Mouse (Mus musculus): ENCODE results near the gene Mafb.

Gene Mafb

GRCm38 (mm10) chr2:160363201-160363600 lies 3.7 kb downstream of the Mafb start:
- no peak for DNase-seq

- no peak for DNase-seq
Observed at GRCm38 (mm10) chr2:160361442-160362121, 5.3 kb downstream of the Mafb start.

- no peak for DNase-seq
Observed at GRCm38 (mm10) chr2:160360234-160360874, 6.5 kb downstream of the Mafb start.

GRCm38 (mm10) chr2:160358896-160359295 lies 8.0 kb downstream of the Mafb start:
- no peak for DNase-seq

DNA sequence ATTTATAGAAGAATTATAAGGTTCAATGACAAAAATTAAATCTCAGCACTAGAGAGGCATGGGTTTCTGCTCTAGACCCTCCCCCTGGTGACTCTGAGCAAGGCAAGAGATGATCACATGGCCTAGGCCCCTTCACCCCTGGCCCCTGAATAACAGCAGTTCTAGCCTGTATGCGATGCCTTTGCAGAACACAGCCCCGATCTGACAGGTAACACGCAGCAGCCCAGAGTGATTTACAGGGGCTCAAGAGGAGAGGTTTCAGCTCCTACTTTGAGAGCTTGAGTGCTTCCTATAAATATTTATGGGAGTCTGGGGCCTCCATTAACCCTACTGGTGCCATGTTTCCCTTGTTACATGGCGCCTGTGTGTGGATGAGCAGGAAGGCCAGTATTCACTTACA lies 9.4 kb downstream of the Mafb start:
- no peak for DNase-seq

- DNase-seq: no peak
Observed at GRCm38 (mm10) chr2:160356132-160356531, 10.7 kb downstream of the Mafb start.

DNA sequence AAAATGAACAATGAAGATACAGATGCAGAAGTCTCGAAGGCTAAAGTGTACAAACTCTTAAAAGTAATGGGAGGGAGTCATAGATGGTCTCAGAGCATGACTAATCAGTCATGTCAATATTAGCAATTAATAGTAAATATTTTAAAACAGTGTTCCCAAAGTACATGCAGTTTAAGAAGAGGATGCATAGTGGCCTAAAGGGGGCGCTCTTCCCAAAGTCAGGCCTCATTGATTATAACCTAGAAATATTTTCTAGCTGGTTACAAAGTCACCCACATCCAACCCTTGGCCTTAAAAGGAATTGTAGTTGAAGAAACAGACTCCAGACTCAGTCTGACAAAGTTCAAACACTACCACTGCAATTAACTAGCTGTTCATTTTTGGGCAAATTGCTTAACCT lies 12.5 kb downstream of the Mafb start:
- no peak for DNase-seq

DNA sequence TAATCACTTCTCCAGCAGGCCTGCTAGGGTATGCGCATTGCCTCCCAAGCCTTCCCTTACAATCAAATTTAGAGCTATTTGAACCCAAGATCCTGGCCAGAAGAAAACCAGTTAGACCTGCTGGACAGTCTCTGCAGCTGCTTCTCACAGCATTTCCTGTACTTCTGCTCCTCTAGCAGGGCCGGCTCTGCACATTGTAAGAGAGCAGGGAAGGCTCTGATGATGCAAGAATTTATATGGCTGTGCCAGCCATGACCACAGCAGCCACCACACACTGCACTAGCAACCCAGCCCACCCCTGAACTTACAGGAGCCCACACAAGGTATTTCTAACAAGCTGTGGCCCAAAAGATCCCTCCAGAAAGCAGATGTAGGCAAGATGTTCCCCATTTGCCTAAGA lies 13.3 kb downstream of the Mafb start:
- no peak for DNase-seq

DNA sequence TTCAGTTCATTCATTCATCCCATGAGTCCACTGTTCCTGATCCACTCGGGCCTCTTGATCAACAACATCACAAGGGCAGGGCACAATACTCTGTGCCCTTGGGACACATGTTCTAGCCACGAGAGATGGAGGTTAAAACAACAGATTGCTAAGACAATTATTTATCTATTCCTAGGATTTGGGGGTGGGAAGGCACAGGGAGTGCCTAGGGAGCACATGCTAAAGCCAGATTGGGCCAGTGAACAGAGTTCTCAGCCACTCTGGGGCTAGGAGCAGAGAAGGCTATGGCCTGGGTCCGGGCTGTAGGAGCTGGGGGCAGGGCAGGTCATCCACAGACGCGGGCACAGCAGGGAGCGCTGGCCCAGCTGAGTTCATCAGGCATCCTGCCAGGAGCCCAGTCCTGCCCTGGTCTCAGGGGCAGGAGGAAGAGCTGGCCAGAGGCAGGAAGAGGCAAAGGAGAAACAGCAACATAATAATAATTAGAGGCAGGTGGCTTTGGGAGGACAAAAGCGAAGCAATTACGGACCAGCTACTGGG lies 15.8 kb downstream of the Mafb start:
- peak; percentile 78 for DNase-seq

DNA sequence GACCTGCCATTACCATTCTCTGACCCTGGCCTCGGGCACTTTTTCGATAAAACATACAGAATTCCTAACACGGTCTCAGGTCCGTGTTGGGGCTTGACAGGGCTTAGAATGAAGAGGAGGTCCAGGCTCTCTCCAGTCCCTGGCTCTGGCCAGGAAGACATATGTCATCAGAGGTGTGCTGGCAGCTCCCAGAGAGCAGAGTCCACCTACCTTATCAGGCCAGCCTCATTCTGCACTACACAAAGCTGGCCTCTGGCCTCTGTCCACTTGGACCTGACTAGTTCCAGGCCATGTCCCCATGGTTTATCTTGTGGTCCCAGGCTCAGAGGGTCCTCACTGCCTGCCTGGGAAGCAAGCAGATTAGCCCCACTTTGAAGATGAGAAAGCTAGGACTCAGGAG lies 17.3 kb downstream of the Mafb start:
- no peak for DNase-seq

GRCm38 (mm10) chr2:160348796-160349195 lies 18.1 kb downstream of the Mafb start:
- no peak for DNase-seq

DNA sequence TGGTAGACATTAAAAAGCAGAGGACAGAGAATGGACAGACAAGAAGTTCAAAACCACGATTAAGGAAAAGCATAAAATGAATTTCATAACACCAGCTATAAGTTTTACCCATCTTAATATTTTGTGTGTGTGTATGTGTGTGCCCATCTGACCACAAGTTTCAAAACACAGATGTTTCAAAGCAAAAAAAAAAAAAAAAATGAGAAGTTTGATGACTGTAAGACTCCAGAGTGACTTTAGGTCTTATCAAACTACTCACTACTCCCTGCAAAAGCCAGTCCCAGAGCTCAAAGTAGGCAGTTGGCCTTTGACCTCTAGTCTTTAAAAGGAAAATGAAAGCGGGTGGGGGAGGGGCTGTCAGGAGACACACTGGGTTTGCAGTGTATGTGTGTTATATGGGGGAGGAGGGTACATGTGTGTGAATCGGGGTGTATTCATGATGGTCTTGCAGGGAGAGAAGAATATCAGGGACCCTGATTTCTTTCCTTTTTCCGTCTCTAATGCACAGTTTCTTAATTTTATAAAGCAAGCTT lies 18.7 kb downstream of the Mafb start:
- DNase-seq: no peak

GRCm38 (mm10) chr2:160345644-160346043 lies 21.2 kb downstream of the Mafb start:
- no peak for DNase-seq

GRCm38 (mm10) chr2:160340121-160340520 lies 26.7 kb downstream of the Mafb start:
- DNase-seq: no peak

- no peak for DNase-seq
Observed at GRCm38 (mm10) chr2:160339595-160339994, 27.3 kb downstream of the Mafb start.

DNA sequence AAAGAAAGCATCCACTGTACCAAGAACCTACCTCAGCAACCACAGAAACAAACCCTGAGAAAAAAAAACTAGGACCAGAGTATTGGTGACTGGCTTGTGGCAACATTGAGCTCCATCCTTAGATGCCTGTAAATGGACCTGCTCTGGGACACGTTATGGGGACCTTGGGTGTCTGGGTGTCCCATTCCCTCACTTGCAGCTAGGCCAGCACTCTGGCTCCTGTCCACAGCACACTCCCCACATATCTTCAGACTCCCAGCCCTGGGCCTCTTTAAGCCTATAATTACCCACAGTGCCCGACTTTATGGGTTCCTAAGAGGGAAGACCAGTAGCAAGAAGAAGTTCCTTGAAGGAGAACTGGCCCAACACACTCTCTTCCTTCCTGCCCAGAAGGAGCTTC lies 30.8 kb downstream of the Mafb start:
- DNase-seq: no peak

- DNase-seq: no peak
Observed at GRCm38 (mm10) chr2:160335043-160335442, 31.8 kb downstream of the Mafb start.

- peak; percentile 40 for DNase-seq
Observed at GRCm38 (mm10) chr2:160334111-160334661, 32.7 kb downstream of the Mafb start, which contains the start of gene Gm826. Gene Gm826, minus strand, starts transcription at chr2:160334162.

DNA sequence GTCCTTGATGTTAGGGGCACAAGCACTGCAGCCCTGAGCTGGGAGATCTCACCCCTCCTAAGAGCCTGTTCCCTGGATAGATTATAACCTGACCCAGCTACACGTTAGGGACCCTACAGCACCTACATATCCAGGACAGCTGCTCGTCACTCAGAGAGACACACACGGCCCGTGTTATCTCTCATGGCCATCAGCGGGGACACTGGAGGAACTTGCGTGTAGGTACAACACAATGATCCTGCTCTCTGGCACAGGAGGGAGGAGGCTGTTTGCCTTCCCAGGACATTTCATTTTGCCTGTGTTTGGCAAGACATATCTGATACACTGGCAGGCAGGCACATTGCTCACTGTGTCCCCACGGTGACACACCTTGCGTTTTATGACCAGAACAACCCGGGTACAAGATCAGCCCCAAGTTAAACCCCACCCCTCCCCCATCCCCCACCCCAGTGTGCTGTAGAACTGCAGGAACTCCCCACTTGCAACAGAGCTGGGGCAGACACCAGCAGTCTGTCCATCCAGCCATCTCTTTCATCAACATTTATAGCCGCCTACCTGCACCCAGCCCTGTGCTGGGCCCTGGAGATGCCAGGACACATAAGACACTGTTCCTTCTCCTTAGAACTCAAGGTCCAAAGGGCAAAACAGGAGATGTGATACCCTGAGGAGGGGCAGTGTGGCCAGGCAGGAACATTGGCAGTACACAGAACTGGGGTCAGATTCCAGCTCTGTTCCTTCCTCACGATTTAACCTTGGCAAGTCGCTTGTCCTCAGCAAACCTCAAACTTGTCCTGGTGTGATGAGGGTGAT lies 34.1 kb downstream of the Mafb start:
- DNase-seq: no peak

GRCm38 (mm10) chr2:160328886-160329285 lies 38.0 kb downstream of the Mafb start:
- no peak for DNase-seq

DNA sequence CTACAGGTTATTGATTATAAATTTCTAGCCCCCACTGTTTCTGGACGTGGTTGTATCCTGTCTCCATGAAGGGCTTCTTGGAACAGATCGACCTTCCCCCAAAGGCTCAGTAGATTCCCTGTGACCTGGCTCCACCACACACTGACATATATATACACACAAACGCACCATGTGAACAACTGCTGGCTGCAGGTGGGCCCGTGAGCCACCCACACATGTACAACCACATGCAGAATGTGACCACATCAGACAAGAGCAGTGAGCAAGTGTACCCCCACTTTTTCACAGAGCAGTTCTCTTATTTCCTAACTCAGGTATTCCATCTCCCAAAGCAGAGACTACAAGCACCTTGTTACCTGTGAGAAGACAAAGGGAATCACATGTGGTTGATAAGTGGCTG lies 39.1 kb downstream of the Mafb start:
- DNase-seq: no peak

DNA sequence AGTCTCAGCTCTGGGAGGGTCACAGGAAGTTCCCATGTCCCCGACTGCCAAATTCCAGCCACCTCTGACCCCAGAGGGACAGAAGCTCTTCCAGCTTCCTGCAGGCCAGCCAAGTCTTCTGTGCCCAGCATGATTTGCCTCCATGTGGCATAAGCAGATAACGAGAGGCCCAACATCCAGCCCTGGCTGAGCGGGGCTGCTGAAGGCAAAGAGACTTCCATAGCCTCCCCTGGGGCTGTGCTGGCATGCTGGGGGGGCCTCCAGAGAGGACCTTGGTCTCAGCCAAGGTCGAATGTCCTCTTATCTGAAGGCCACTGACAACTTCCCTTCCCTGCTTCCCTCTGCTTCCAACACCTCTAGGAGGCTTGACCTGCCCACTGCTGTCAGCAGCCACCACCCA lies 39.7 kb downstream of the Mafb start:
- peak; percentile 72 for DNase-seq

DNA sequence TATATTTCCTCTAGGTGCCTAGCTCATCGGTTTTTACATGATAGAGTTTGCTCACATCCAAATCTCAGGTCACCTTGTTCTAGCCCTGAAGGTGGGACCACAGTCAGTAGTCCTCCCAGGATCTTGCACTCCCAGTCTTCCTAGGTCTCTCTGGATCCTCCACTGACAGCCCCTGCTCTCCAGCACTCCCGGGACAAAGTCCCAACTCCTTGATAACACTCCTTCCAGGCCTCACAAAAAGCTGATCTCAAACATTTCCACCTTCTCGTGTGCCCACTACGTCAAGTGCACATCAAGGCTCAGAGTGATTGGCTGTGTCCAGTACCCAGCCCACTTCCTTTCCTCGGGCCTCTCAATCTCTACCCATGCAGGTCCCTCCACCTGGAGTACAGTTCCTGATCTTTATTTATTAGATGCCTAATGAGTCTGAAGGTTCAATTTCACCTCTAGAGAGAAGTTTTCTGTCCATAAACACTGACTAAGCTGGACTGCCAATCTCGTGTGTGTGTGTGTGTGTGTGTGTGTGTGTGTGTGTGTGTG lies 41.7 kb downstream of the Mafb start:
- DNase-seq: no peak
